Mouse (Mus musculus): ENCODE results near the gene Sparcl1. TPM values are rescaled to one million over a fixed set of nuclear protein-coding genes. Genes with fewer than 3 reads are reported as not detected.

Gene Sparcl1
- polyA plus RNA-seq, 1 experiment from 2014 or later: 479 TPM

DNA sequence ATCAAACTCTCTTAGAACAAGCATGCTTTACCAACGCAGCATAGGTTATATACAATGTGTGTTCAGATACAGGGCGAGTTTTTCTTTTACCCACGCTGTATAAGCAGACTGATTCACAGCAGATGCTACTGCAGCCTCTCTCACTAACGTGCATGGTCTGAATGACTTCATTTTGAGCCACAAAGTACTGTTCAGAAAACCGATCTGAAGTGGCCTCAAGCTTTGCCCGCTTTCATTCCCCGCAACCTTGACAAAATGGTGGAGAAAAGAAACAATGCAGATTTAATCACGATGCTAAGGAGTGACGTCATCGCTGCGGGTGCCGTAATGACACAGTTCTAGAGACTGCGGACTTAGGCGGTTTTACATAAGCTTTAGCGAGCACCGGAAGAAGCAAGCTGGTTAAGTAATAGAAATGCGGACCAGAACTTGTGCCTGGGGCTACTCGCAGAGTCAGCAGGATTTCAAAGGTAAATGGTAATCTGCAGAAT lies 4.6 kb downstream of the Sparcl1 start:
- Histone ChIP-seq H3K9me3 (replicated peaks) (no peaks in the 10 kb centered on the region), H3K9ac (replicated peaks) (peak overlapping the region; percentile 43), H3K4me1 (peaks cover 65% of the 10 kb centered on the region), H3K27ac (replicated peaks) (peak overlapping the region; percentile 84), H3K27me3 (replicated peaks) (no peaks in the 10 kb centered on the region), H3K4me2 (peak overlapping the region; percentile 50), H3K4me3 (replicated peaks) (peak overlapping the region; percentile 22), H3K36me3 (no peaks in the 10 kb centered on the region)
- WGBS: 5% methylated on average over 18 of the region's 18 CpGs
- ATAC-seq (ENCODE audit: low FRiP score): peak; percentile 62

DNA sequence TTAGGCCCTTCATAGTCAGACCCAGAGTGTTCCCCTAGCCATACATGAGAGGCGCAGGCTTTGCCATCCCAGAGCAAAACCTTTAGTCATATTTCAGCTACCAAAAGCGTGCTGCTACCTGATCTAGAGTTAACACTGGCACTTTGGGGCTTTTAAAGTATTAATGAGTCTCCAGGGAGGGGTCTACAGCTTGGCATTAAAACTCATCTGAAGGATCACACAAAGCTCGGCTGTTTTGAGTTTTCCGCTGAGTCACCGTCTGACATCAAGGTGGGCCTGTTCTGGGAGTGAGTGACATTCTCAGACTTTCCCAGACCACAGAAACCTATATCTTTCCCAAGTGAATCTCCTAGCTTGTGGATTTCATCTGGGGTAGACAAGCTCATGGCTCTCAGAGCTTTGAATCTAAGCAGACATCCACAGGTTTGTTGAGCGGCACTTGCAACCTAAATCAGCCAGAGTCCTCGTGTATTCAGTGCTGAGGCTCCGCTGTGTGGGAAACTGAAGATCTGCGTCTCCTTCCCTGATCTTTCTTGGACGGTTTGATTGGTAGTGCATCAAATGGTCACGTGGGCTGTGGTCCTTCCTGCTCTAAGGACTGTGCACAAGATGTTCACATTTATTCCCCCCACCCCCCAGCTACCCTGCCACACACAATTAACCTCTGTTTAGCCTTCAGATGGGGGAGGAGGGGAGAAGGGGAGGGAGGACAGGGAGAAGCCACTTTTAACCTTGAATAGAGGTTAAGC lies 5.2 kb downstream of the Sparcl1 start:
- H3K9ac ChIP-seq (replicated peaks): peak overlapping the region; percentile 43
- peaks cover 61% of the 10 kb centered on the region for H3K4me1 ChIP-seq
- peak overlapping the region; percentile 22 for H3K4me3 ChIP-seq (replicated peaks)
- H3K36me3 ChIP-seq: no peaks in the 10 kb centered on the region
- 28% methylated on average over 11 of the region's 11 CpGs for WGBS
- H3K9me3 ChIP-seq (replicated peaks): no peaks in the 10 kb centered on the region
- peak overlapping the region; percentile 84 for H3K27ac ChIP-seq (replicated peaks)
- H3K4me2 ChIP-seq: peak overlapping the region; percentile 50
- ATAC-seq (ENCODE audit: low FRiP score): peak; percentile 51
- no peaks in the 10 kb centered on the region for H3K27me3 ChIP-seq (replicated peaks)

DNA sequence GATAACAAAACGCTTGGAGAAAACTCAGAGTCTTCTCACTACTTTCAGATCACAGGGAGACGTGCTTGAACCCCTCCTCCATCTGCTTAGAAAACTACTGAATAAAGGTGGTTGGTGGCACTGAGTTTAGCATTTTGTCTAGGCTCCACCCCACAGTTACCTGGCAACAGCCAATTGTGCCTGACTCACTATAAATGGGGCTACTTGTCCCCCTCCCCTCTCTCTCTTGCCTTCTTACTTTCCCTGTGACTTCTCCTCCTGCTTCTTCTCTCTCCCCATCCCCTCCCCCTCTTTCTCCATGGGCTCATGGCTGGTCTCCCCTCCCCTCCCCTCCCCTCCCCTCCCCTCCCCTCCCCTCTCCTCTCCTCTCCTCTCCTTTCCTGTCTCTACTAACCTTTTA lies 9.4 kb downstream of the Sparcl1 start:
- Histone ChIP-seq H3K36me3 (no peaks in the 10 kb centered on the region), H3K27me3 (replicated peaks) (no peaks in the 10 kb centered on the region), H3K4me1 (peaks cover 28% of the 10 kb centered on the region), H3K4me2 (no peak overlapping the region), H3K4me3 (replicated peaks) (no peak overlapping the region), H3K9ac (replicated peaks) (no peak overlapping the region), H3K27ac (replicated peaks) (peak overlapping the region; percentile 54; the same call in 1 of the 2 replicates), H3K9me3 (replicated peaks) (no peaks in the 10 kb centered on the region)
- 40% methylated on average over 2 of the region's 2 CpGs for WGBS
- ATAC-seq (ENCODE audit: low FRiP score): no peak

DNA sequence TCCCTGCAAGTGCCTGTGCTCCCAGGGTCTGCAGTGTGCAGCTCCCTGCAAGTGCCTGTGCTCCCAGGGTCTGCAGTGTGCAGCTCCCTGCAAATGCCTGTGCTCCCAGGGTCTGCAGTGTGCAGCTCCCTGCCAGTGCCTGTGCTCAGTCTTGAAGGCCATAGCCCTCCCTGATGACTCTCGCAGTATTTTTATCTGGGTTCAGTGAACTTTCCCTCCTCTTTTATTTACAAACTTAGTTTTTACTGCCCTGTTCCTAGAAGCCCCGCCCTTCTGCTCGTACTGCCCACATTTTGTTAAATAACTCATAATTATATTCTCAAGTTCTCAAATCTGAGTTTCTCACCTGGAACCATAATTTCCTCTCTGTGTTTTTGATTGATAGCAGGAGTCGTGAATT lies 10.4 kb downstream of the Sparcl1 start:
- Histone ChIP-seq H3K27me3 (replicated peaks) (no peaks in the 10 kb centered on the region), H3K9me3 (replicated peaks) (no peaks in the 10 kb centered on the region), H3K4me3 (replicated peaks) (no peak overlapping the region), H3K4me1 (peaks cover 18% of the 10 kb centered on the region), H3K27ac (replicated peaks) (peak overlapping the region; percentile 77), H3K9ac (replicated peaks) (no peak overlapping the region), H3K36me3 (no peaks in the 10 kb centered on the region), H3K4me2 (no peak overlapping the region)
- ATAC-seq (ENCODE audit: low FRiP score): no peak
- WGBS: 59% methylated on average over 4 of the region's 4 CpGs

DNA sequence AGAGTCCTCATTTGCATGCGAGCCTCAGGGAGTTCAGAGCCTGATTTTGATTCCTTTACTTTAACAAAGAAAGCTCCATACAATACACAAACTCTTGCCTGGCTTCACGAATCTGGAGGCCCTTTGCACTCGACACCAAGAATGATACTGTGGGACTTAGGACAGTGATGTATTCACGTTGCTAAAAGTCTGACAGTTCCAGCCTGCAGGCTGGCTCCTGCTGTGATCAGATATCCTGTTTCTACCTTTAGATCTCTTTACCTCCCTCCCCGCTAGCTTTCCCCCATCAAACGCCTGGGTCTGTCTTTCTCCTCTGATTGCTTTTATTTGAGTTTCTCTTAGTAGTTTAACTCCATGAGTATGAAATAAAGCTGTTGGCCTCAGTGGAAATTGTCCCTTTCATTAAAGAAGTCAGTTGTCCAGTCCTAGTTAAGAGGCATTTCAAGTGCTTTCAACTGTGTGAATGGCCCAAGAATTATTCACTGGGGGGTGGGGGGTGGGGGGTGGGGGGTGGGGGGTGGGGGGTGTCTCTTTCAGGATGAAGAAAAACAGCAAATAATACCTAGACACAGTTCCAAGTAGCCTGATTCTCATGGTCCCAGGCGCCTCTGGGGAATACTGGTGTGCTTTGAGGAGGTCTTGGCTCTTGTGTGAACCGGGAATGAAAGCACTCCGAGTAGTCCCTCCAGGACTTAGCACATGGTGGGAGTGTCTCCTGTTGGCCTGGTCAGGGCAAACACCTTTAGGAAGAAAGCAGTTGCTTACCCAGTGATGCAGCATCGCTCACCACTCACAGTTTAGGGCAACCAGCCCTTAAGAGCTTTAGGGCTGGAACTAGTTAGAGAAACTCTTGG lies 11.6 kb downstream of the Sparcl1 start:
- H3K27me3 ChIP-seq (replicated peaks): no peaks in the 10 kb centered on the region

DNA sequence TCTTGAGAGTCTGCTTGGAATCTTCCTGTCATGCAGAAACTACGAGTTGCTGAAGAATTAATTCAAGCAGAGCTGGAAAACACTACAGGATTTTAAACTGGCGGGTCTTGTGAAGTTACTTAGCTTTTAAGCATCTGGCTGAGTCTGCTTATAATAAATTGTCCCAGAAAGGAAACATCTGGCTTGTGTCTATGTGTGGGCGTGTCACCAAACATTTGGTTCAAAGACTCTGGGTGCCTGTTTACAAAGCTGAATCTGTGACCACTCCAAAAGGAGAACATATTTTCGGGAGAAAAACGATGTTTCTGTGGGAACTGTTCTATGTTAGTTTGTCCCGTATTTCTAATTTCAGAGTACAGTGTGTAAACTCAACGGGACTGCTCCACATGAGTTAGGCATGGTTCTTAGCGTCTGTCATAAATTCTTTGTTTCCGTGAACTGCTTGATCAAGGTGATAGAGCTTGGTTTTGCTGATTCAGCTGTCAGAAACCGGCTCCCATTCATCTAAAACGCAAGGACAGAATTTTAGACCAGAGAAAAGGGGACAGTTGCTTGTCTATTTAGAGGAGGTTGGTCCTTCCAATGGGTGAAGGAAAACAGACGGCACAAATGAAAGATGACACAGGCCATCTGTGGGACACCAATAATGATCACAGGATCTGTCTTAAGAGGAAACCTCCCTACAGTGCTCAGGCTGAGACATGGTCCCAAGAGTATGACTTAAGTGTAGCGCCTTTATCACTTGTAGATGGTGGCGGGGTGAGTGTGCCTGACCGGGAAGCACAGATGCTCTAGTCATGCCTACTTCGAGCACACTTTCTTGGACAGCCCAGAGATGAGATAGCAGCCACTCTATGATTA lies 17.2 kb downstream of the Sparcl1 start:
- no peak overlapping the region for H3K4me2 ChIP-seq
- no peaks in the 10 kb centered on the region for H3K27me3 ChIP-seq (replicated peaks)
- H3K9ac ChIP-seq (replicated peaks): no peak overlapping the region
- H3K27ac ChIP-seq (replicated peaks): peak overlapping the region; percentile 51; the same call in 1 of the 2 replicates
- WGBS: 81% methylated on average over 16 of the region's 16 CpGs
- H3K4me3 ChIP-seq (replicated peaks): no peak overlapping the region
- no peak for ATAC-seq (ENCODE audit: low FRiP score)
- no peaks in the 10 kb centered on the region for H3K9me3 ChIP-seq (replicated peaks)
- peaks cover 7% of the 10 kb centered on the region for H3K36me3 ChIP-seq
- H3K4me1 ChIP-seq: no peaks in the 10 kb centered on the region

More for the DNA sequence above, 11.6 kb downstream of the Sparcl1 start:
- WGBS: 11% methylated on average over 10 of the region's 10 CpGs
- H3K4me1 ChIP-seq: peaks cover 9% of the 10 kb centered on the region; the same call in 1 of the 2 replicates
- no peak overlapping the region for H3K9ac ChIP-seq (replicated peaks)
- H3K4me3 ChIP-seq (replicated peaks): no peak overlapping the region
- peak overlapping the region; percentile 77 for H3K27ac ChIP-seq (replicated peaks)
- H3K4me2 ChIP-seq: no peak overlapping the region
- no peaks in the 10 kb centered on the region for H3K36me3 ChIP-seq
- no peaks in the 10 kb centered on the region for H3K9me3 ChIP-seq (replicated peaks)
- peak; percentile 49; the same call in 1 of the 2 replicates for ATAC-seq (ENCODE audit: low FRiP score)

DNA sequence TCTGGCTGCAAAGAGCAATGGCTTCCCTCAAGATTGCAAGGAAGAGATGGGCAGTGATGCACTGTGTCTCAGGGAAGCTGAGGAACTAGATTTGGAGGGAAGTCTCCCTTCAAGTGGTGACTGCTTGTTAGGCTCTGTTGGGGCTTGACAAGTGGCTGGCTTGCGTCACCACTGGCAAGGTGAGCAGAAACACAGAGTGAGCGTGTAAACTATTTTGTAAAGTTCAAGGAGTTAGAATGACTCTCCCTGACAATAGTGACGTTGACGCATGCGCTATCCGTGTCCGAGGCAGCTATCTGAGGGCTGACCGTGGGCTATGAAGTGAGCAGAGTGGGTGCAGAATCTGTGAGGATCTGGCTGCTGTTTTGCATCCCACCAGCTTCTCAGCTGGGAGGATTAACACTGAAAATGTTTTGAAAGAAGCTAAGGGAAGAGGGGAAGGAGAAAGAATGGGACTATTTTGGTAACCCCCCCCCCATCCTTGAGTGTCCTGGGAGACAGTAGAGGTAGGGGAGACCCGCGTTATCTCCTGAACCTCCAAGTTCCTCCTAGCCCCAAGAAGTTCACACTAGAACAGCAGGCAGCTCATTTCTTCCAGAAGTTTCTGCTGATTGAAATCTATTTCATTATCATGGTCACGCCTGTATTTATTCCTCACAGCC lies 18.0 kb downstream of the Sparcl1 start:
- 86% methylated on average over 11 of the region's 11 CpGs for WGBS
- H3K27me3 ChIP-seq (replicated peaks): no peaks in the 10 kb centered on the region
- peaks cover 7% of the 10 kb centered on the region for H3K36me3 ChIP-seq
- H3K4me1 ChIP-seq: no peaks in the 10 kb centered on the region
- no peak for ATAC-seq (ENCODE audit: low FRiP score)
- no peaks in the 10 kb centered on the region for H3K9me3 ChIP-seq (replicated peaks)
- H3K27ac ChIP-seq (replicated peaks): peak overlapping the region; percentile 46; the same call in 1 of the 2 replicates
- no peak overlapping the region for H3K4me3 ChIP-seq (replicated peaks)
- H3K4me2 ChIP-seq: no peak overlapping the region
- H3K9ac ChIP-seq (replicated peaks): no peak overlapping the region

DNA sequence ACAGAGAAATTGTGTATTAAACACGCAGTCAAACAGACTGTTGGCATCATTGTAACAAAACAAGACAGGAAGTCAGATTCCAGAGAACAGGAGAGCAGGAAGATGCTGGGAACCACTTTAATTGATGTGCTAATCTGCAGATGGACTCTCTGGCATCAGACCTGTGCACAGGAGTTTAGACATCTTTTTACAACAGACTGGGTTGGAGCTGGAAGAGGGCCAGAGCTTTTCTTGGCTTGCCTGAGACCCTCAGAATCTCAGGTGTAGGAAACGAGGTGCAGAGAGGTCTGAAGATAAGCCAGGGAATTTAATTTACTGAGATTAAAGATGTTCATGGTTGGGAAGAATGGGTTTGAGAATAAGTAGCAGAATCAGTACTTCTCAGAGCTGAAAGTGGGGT lies 23.8 kb downstream of the Sparcl1 start:
- Histone ChIP-seq H3K27ac (replicated peaks) (no peak overlapping the region), H3K9me3 (replicated peaks) (no peaks in the 10 kb centered on the region), H3K4me3 (replicated peaks) (no peak overlapping the region), H3K4me1 (no peaks in the 10 kb centered on the region), H3K36me3 (peaks cover 34% of the 10 kb centered on the region), H3K4me2 (no peak overlapping the region), H3K9ac (replicated peaks) (no peak overlapping the region), H3K27me3 (replicated peaks) (no peaks in the 10 kb centered on the region)
- ATAC-seq (ENCODE audit: low FRiP score): no peak
- 85% methylated on average over 2 of the region's 2 CpGs for WGBS

DNA sequence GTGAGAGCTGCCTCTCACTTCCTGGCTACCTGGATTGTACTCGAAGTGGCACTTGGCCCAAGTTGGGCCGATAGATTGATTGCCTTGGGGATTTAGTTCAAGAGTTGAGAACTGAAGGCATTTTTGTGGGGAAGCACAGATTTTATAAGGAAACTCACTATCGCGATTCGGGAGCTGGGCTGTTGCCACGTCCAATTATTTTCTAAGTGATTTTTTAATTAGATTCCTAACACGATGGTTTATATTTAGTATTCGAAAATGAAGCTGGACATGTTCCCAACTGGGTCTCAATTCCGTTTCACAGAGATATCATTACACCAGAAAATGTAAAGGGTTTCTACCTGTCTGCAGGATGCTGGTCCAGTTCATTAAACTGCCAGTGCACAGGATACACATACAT lies 28.2 kb downstream of the Sparcl1 start:
- Histone ChIP-seq H3K27me3 (replicated peaks) (no peaks in the 10 kb centered on the region), H3K9me3 (replicated peaks) (no peaks in the 10 kb centered on the region), H3K4me2 (no peak overlapping the region), H3K4me3 (replicated peaks) (no peak overlapping the region), H3K4me1 (no peaks in the 10 kb centered on the region), H3K36me3 (peaks cover 34% of the 10 kb centered on the region), H3K27ac (replicated peaks) (no peak overlapping the region), H3K9ac (replicated peaks) (no peak overlapping the region)
- WGBS: 76% methylated on average over 9 of the region's 9 CpGs
- ATAC-seq (ENCODE audit: low FRiP score): no peak

DNA sequence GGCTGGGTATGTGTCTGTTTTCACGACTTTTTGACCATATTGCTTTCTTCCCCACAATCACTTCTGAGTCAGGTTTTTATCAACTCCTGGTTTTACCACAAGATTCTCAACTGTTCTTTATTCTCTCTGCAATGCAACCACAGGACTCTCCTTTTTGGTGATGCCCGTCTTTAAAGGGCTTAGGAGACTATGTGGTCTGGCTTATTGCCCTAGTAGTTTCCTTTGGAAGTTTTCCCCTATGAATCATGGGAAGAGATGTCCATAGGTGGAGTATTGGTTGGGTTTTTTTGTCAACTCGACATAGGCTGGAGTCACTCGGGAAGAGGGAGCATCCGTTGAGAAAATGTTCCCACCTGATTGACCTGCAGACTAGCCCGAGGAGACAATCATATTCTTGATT lies 32.8 kb downstream of the Sparcl1 start:
- no peak overlapping the region for H3K4me3 ChIP-seq (replicated peaks)
- no peak for ATAC-seq (ENCODE audit: low FRiP score)
- 92% methylated on average over 6 of the region's 6 CpGs for WGBS

More for the DNA sequence above, 32.8 kb downstream of the Sparcl1 start:
- H3K4me1 ChIP-seq: peaks cover 8% of the 10 kb centered on the region; the same call in 1 of the 2 replicates
- no peaks in the 10 kb centered on the region for H3K9me3 ChIP-seq (replicated peaks)
- no peak overlapping the region for H3K9ac ChIP-seq (replicated peaks)
- peaks cover 14% of the 10 kb centered on the region; the same call in 1 of the 2 replicates for H3K36me3 ChIP-seq
- no peak overlapping the region for H3K4me2 ChIP-seq
- H3K27me3 ChIP-seq (replicated peaks): no peaks in the 10 kb centered on the region
- no peak overlapping the region for H3K27ac ChIP-seq (replicated peaks)

Data from neural tube, embryonic 15.5 days (tissue).